Mouse (Mus musculus) ovary, postnatal 36 days (tissue): Measurements from ENCODE around the gene Mdm2.
"Not testable (repeated sequence)": the region's sequence is repeated elsewhere in the genome, so short reads cannot be mapped to it uniquely, and the experiment has no call there.

ENCODE experiments used
- DNase-seq: peaks from one replicate; pipeline ENCODE4 v3.0.0; 2022; ENCODE audit warnings: low spot score, mixed read lengths

Gene Mdm2

GRCm38 (mm10) chr10:117710604-117711141, at the start of gene Mdm2:
Mdm2 (minus strand) TSS chr10:117710758.
- DNase-seq, result peak; percentile 96

GRCm38 (mm10) chr10:117759844-117760630, 49.5 kb upstream of the Mdm2 start:
- no peak for DNase-seq

GRCm38 (mm10) chr10:117758749-117759727, 48.5 kb upstream of the Mdm2 start:
- no peak for DNase-seq

GRCm38 (mm10) chr10:117758344-117758743, 47.8 kb upstream of the Mdm2 start:
- not testable (repeated sequence) for DNase-seq

- DNase-seq, result no peak
Measured at GRCm38 (mm10) chr10:117757796-117758342, 47.3 kb upstream of the Mdm2 start.

GRCm38 (mm10) chr10:117757259-117757658, 46.7 kb upstream of the Mdm2 start:
- no peak for DNase-seq

GRCm38 (mm10) chr10:117756784-117757183, 46.2 kb upstream of the Mdm2 start:
- DNase-seq, result no peak

- DNase-seq, result no peak
Measured at GRCm38 (mm10) chr10:117755799-117756467, 45.4 kb upstream of the Mdm2 start.

- no peak for DNase-seq
Measured at GRCm38 (mm10) chr10:117755086-117755798, 44.7 kb upstream of the Mdm2 start.

GRCm38 (mm10) chr10:117754609-117754940, 44.0 kb upstream of the Mdm2 start:
- no peak for DNase-seq

GRCm38 (mm10) chr10:117753711-117754608, 43.4 kb upstream of the Mdm2 start:
- DNase-seq, result no peak

- no peak for DNase-seq
Measured at GRCm38 (mm10) chr10:117752851-117753647, 42.5 kb upstream of the Mdm2 start.

GRCm38 (mm10) chr10:117752304-117752821, 41.8 kb upstream of the Mdm2 start:
- no peak for DNase-seq

GRCm38 (mm10) chr10:117751744-117752143, 41.2 kb upstream of the Mdm2 start:
- no peak for DNase-seq

GRCm38 (mm10) chr10:117751282-117751610, 40.7 kb upstream of the Mdm2 start:
- DNase-seq, result no peak

GRCm38 (mm10) chr10:117750529-117751281, 40.1 kb upstream of the Mdm2 start:
- DNase-seq, result no peak

GRCm38 (mm10) chr10:117749787-117750343, 39.3 kb upstream of the Mdm2 start:
- no peak for DNase-seq
